Mouse (Mus musculus) limb, embryonic 13.5 days (tissue): ENCODE measurements around the gene Ankrd17. TPM values are rescaled to one million over a fixed set of nuclear protein-coding genes. Genes with fewer than 3 reads are reported as not detected.
"Not testable (repeated sequence)": the region's sequence is repeated elsewhere in the genome, so short reads cannot be mapped to it uniquely, and the experiment has no call there.

Experiments used
- ATAC-seq: fragments of 200-750 bp; cut with Nextera tagmentation; 2 replicates; pipeline ENCODE4 v1.8.0; 2017; ENCODE audit warnings: low read depth, moderate number of reproducible peaks, moderate TSS enrichment; ENCODE audit not compliant: low FRiP score
- H3K27ac ChIP-seq: fragments of 300-500 bp; sonication (generic); 2 replicates; pipeline ENCODE4 v1.5.1; 2015; ENCODE audit warnings: inconsistent platforms, mild to moderate bottlenecking, moderate library complexity
- H3K27me3 ChIP-seq: fragments of 300-500 bp; sonication (generic); 2 replicates; pipeline ENCODE4 v1.6.1; 2015; ENCODE audit warnings: mild to moderate bottlenecking, inconsistent platforms
- H3K36me3 ChIP-seq: fragments of 300-500 bp; sonication (generic); 2 replicates; pipeline ENCODE4 v1.6.1; 2015; ENCODE audit warnings: inconsistent platforms, mild to moderate bottlenecking, moderate library complexity
- H3K4me1 ChIP-seq: fragments of 300-500 bp; sonication (generic); 2 replicates; pipeline ENCODE4 v1.6.1; 2015; ENCODE audit warnings: inconsistent platforms
- H3K4me2 ChIP-seq: fragments of 300-500 bp; sonication (generic); replicated peaks from 2 replicates; pipeline ENCODE4 v1.6.1; 2015; ENCODE audit warnings: inconsistent platforms, mild to moderate bottlenecking, moderate library complexity
- H3K4me3 ChIP-seq: fragments of 300-500 bp; sonication (generic); 2 replicates; pipeline ENCODE4 v1.5.1; 2015; ENCODE audit warnings: moderate library complexity, mild to moderate bottlenecking, inconsistent platforms
- H3K9ac ChIP-seq: fragments of 300-500 bp; sonication (generic); 2 replicates; pipeline ENCODE4 v1.6.1; 2015; ENCODE audit warnings: mild to moderate bottlenecking, inconsistent platforms
- H3K9me3 ChIP-seq: fragments of 300-500 bp; sonication (generic); 2 replicates; pipeline ENCODE4 v1.6.1; 2016; ENCODE audit warnings: inconsistent platforms
- WGBS: fragments of 180-500 bp; shearing (Covaris S2); methylation state at CpG from one replicate; pipeline ENCODE4 v1.1.7; 2015; 5-methylcytosine and 5-hydroxymethylcytosine counted together
- polyA plus RNA-seq: library from polyadenylated mRNA; unstranded; fragments of >200 nt; fragmentation: Nextera tagmentation; extraction: Ambion mirVana; gene quantifications from 2 replicates; pipeline ENCODE4 v1.2.1, GENCODE M21; 2015

The Ankrd17 gene
- polyA plus RNA-seq, 1 experiment from 2014 or later: 25.0 TPM

DNA sequence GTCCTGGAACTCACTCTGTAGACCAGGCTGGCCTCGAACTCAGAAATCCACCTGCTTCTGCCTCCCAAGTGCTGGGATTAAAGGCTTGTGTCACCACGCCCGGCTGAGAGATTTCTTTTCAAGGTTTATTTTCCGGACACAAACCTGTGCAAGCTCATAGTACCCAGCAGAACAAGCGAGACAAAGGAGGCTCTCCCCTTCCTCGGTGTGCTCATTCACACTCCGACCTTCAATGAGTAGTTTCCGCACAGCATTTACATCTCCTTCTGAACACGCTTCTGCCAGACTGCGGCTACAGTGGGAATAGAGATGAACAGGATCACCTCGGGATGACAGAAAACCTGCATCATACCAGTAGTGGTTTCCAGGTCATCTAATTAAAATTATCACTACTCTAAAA lies 68.0 kb downstream of the Ankrd17 start:
- H3K9me3 ChIP-seq: no peaks in the 10 kb centered on the region
- H3K4me3 ChIP-seq: no peak overlapping the region
- peaks cover 38% of the 10 kb centered on the region for H3K36me3 ChIP-seq
- H3K4me2 ChIP-seq: no peak overlapping the region
- WGBS: 94% methylated on average over 11 of the region's 11 CpGs
- H3K9ac ChIP-seq: no peak overlapping the region
- no peaks in the 10 kb centered on the region for H3K4me1 ChIP-seq
- H3K27me3 ChIP-seq: no peaks in the 10 kb centered on the region
- no peak for ATAC-seq
- H3K27ac ChIP-seq: no peak overlapping the region

DNA sequence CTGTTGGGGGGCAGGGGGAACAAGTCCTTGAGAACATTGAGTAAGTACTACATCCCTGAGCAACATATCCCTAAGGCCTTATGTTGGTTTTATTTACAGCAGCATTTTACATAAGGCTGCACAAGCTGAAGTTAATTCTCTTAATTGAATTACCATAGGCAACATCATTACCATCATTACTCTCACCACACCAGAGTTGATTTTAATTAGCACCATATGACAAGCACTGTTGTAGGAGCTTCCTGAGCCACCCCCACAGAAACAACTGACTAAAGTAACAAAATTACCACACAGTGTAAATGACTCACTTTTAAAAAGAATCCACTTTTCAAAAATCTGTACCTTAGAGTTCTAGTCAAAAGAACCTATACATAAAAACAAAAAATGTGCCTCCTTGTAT lies 76.5 kb downstream of the Ankrd17 start:
- Histone ChIP-seq H3K4me2 (no peak overlapping the region), H3K9ac (no peak overlapping the region), H3K4me1 (no peaks in the 10 kb centered on the region), H3K9me3 (no peaks in the 10 kb centered on the region), H3K36me3 (peaks cover 66% of the 10 kb centered on the region), H3K27ac (no peak overlapping the region), H3K4me3 (no peak overlapping the region), H3K27me3 (no peaks in the 10 kb centered on the region)
- ATAC-seq: no peak

DNA sequence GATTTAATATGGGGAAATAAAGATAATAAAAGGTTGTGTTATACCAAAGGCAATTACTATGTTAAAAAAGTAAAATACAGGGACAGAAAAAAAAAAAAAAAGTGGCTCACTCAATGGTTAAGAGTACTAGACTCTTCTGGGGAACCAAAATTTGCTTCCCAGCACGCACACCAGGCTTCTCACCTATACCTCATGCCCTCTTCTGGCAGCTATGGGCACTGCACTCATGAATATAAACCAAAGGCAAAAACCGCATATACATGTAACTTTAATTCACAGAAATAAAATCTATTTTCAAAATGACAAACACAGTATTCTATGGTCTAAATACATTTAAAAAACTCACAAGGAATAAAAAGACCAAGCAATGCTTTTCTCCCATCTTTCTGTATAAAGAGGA lies 79.8 kb downstream of the Ankrd17 start:
- H3K9ac ChIP-seq: no peak overlapping the region
- H3K4me2 ChIP-seq: no peak overlapping the region
- H3K27ac ChIP-seq: no peak overlapping the region
- peaks cover 67% of the 10 kb centered on the region for H3K36me3 ChIP-seq
- 77% methylated on average over 2 of the region's 2 CpGs for WGBS
- H3K4me3 ChIP-seq: no peak overlapping the region
- ATAC-seq: no peak
- no peaks in the 10 kb centered on the region for H3K27me3 ChIP-seq
- no peaks in the 10 kb centered on the region for H3K9me3 ChIP-seq
- no peaks in the 10 kb centered on the region for H3K4me1 ChIP-seq

GRCm38 (mm10) chr5:90280061-90280460 lies 86.3 kb downstream of the Ankrd17 start:
- Histone ChIP-seq H3K36me3 (peaks cover 45% of the 10 kb centered on the region), H3K4me3 (no peak overlapping the region), H3K27me3 (no peaks in the 10 kb centered on the region), H3K27ac (no peak overlapping the region), H3K9ac (no peak overlapping the region), H3K4me2 (no peak overlapping the region), H3K9me3 (no peaks in the 10 kb centered on the region), H3K4me1 (no peaks in the 10 kb centered on the region)
- ATAC-seq: no peak
- WGBS: 89% methylated on average over 1 of the region's 1 CpGs

GRCm38 (mm10) chr5:90279418-90279817 lies 87.0 kb downstream of the Ankrd17 start:
- H3K9me3 ChIP-seq: no peaks in the 10 kb centered on the region

GRCm38 (mm10) chr5:90277443-90277842 lies 88.9 kb downstream of the Ankrd17 start:
- Histone ChIP-seq H3K36me3 (peaks cover 38% of the 10 kb centered on the region), H3K9me3 (no peaks in the 10 kb centered on the region), H3K4me2 (no peak overlapping the region), H3K4me3 (no peak overlapping the region), H3K27ac (no peak overlapping the region), H3K4me1 (no peaks in the 10 kb centered on the region), H3K9ac (no peak overlapping the region), H3K27me3 (no peaks in the 10 kb centered on the region)
- 91% methylated on average over 1 of the region's 1 CpGs for WGBS
- no peak for ATAC-seq

More at GRCm38 (mm10) chr5:90279418-90279817, 87.0 kb downstream of the Ankrd17 start:
- H3K27ac ChIP-seq: no peak overlapping the region
- H3K9ac ChIP-seq: no peak overlapping the region
- no peak overlapping the region for H3K4me3 ChIP-seq
- WGBS: 93% methylated on average over 3 of the region's 3 CpGs
- no peaks in the 10 kb centered on the region for H3K4me1 ChIP-seq
- ATAC-seq: no peak
- no peak overlapping the region for H3K4me2 ChIP-seq
- H3K36me3 ChIP-seq: peaks cover 44% of the 10 kb centered on the region
- no peaks in the 10 kb centered on the region for H3K27me3 ChIP-seq

GRCm38 (mm10) chr5:90274806-90275205 lies 91.6 kb downstream of the Ankrd17 start:
- Histone ChIP-seq H3K4me2 (no peak overlapping the region), H3K9ac (no peak overlapping the region), H3K9me3 (no peaks in the 10 kb centered on the region), H3K4me3 (no peak overlapping the region), H3K36me3 (peaks cover 44% of the 10 kb centered on the region), H3K4me1 (no peaks in the 10 kb centered on the region), H3K27me3 (no peaks in the 10 kb centered on the region), H3K27ac (no peak overlapping the region)
- 85% methylated on average over 1 of the region's 1 CpGs for WGBS
- ATAC-seq: no peak

DNA sequence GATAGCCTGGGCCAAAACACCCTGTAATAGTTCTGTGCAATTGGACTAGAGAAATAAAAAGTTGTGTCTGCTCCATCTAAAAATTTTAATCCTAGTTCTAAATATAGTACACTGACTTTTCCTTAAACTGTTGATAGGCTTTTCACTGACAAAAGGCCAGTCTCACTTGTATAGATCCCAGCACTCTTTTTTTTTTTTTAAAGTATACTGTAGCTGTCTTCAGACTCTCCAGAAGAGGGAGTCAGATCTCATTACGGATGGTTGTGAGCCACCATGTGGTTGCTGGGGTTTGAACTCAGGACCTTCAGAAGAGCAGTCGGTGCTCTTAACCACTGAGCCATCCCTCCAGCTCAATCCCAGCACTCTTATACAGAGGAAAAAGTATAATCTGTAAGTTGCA lies 104.1 kb downstream of the Ankrd17 start:
- not testable (repeated sequence) for H3K4me1 ChIP-seq, H3K4me3 ChIP-seq, H3K4me2 ChIP-seq, H3K27me3 ChIP-seq, H3K9ac ChIP-seq, H3K27ac ChIP-seq, H3K9me3 ChIP-seq, ATAC-seq
- H3K36me3 ChIP-seq: peaks cover 72% of the 10 kb centered on the region
- 82% methylated on average over 2 of the region's 2 CpGs for WGBS

- no peak for ATAC-seq
- Histone ChIP-seq H3K9me3 (no peaks in the 10 kb centered on the region), H3K9ac (no peak overlapping the region), H3K4me2 (no peak overlapping the region), H3K27me3 (no peaks in the 10 kb centered on the region), H3K4me1 (no peaks in the 10 kb centered on the region), H3K4me3 (no peak overlapping the region), H3K36me3 (peaks cover 86% of the 10 kb centered on the region), H3K27ac (no peak overlapping the region)
- WGBS: 95% methylated on average over 3 of the region's 3 CpGs
These were observed 109.4 kb downstream of the Ankrd17 start for GRCm38 (mm10) chr5:90257023-90257422.

DNA sequence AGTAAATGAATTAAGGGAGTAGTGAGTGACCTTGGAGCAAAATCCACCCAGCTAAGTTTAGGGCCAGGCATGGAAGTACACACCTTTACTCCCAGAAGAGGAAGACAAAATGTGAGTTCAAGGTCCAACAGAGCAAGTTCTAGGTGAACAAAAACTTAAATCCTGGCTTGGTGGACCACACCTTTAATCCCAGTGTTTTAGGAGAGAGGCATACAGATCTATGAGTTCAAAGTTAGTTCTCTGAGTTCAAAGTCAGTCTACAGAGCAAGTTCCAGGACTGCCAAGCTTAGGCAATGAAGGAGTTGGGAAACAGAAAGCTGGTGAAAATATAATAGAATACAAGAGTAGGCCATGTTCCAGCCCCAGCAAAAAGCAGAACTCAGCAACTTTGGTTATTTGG lies 118.9 kb downstream of the Ankrd17 start:
- H3K4me2 ChIP-seq: no peak overlapping the region
- H3K36me3 ChIP-seq: peaks cover 75% of the 10 kb centered on the region
- no peak overlapping the region for H3K27ac ChIP-seq
- no peaks in the 10 kb centered on the region for H3K4me1 ChIP-seq
- ATAC-seq: no peak
- H3K27me3 ChIP-seq: no peaks in the 10 kb centered on the region
- H3K9ac ChIP-seq: no peak overlapping the region
- H3K4me3 ChIP-seq: no peak overlapping the region
- no peaks in the 10 kb centered on the region for H3K9me3 ChIP-seq

- no peak for ATAC-seq
- H3K9ac ChIP-seq: no peak overlapping the region
- no peak overlapping the region for H3K4me3 ChIP-seq
- no peak overlapping the region for H3K4me2 ChIP-seq
- H3K27ac ChIP-seq: no peak overlapping the region
- no peaks in the 10 kb centered on the region for H3K4me1 ChIP-seq
- 83% methylated on average over 2 of the region's 2 CpGs for WGBS
- peaks cover 75% of the 10 kb centered on the region for H3K36me3 ChIP-seq
- no peaks in the 10 kb centered on the region for H3K27me3 ChIP-seq
- no peaks in the 10 kb centered on the region for H3K9me3 ChIP-seq
These were observed 119.4 kb downstream of the Ankrd17 start for GRCm38 (mm10) chr5:90246987-90247386.

GRCm38 (mm10) chr5:90246567-90246966 lies 119.8 kb downstream of the Ankrd17 start:
- 86% methylated on average over 4 of the region's 4 CpGs for WGBS
- Histone ChIP-seq H3K4me2 (no peak overlapping the region), H3K36me3 (peaks cover 75% of the 10 kb centered on the region), H3K9ac (no peak overlapping the region), H3K4me3 (no peak overlapping the region), H3K27me3 (no peaks in the 10 kb centered on the region), H3K27ac (no peak overlapping the region), H3K4me1 (no peaks in the 10 kb centered on the region), H3K9me3 (no peaks in the 10 kb centered on the region)
- no peak for ATAC-seq

- WGBS: 76% methylated on average over 4 of the region's 4 CpGs
- H3K27ac ChIP-seq: no peak overlapping the region
- no peaks in the 10 kb centered on the region for H3K27me3 ChIP-seq
- no peak overlapping the region for H3K4me2 ChIP-seq
- peaks cover 72% of the 10 kb centered on the region for H3K36me3 ChIP-seq
- H3K9ac ChIP-seq: no peak overlapping the region
- H3K4me1 ChIP-seq: no peaks in the 10 kb centered on the region
- no peak for ATAC-seq
- H3K9me3 ChIP-seq: no peaks in the 10 kb centered on the region
- H3K4me3 ChIP-seq: no peak overlapping the region
These were observed 121.0 kb downstream of the Ankrd17 start for GRCm38 (mm10) chr5:90245416-90245815.
